In genomic region chr10:39612989-39613831, GRCm38 (mm10) we compare ENCODE assay signal across 8 mouse cellular contexts. TPM values are rescaled to one million over a fixed set of nuclear protein-coding genes. Genes with fewer than 3 reads are reported as not detected.
DNase-seq lines count a peak whose midpoint lies in the region; ATAC-seq and TF ChIP-seq lines count a peak whose summit lies in the region.

No protein-coding gene starts in this region.

- no peak for DNase-seq in left cerebral cortex, adult 2 months (ENCODE audit: extremely low spot score in 1 of 2, low spot score in 2 of 2)
- no peak for DNase-seq in left cerebral cortex, adult 9 months (ENCODE audit: low spot score in 2 of 2)
- peak; percentile 73 for DNase-seq in embryo, embryonic 11 days
- DNase-seq in heart, adult 2 months: peak; percentile 78 to 83
- DNase-seq in kidney, adult 18-20 months: peak; percentile 88
- DNase-seq in lung, postnatal 0 days (ENCODE audit: low spot score): peak; percentile 92
- peak; percentile 48 for DNase-seq in ovary, adult 18-20 months (ENCODE audit: low spot score)
- DNase-seq in urinary bladder, adult 2 months (ENCODE audit: low spot score): peak; percentile 71

- H3K36me3 ChIP-seq in heart, adult 2 months (ENCODE audit: control insufficient read depth, insufficient read depth, low read length): no peaks in the 10 kb centered on the region; the same call in 1 of the 2 replicates
- no peaks in the 10 kb centered on the region for H3K36me3 ChIP-seq in lung, postnatal 0 days (ENCODE audit: insufficient read depth, low read length)

- TF ChIP-seq CTCF in left cerebral cortex, adult 2 months (IDR thresholded peaks at IDR 0.05): no peak
- TF ChIP-seq CTCF in heart, adult 2 months (IDR thresholded peaks at IDR 0.05): no peak
- no peak for TF ChIP-seq CTCF in lung, postnatal 0 days (IDR thresholded peaks at IDR 0.05)

- intact Hi-C loops in left cerebral cortex, adult 2 months (cut with DNase I): no loop called here
- intact Hi-C loops in heart, adult 2 months (cut with DNase I): loop anchor here (1.0 to 5.0 kb wide), 4 partner anchors 51 to 441 kb away; no protein-coding TSS in a partner anchor

- peaks cover 2% of the 10 kb centered on the region; the same call in 1 of the 2 replicates for H3K79me2 ChIP-seq in heart, adult 2 months (replicated peaks; ENCODE audit: control insufficient read depth, insufficient read depth, low read length)

- H3K27ac ChIP-seq in left cerebral cortex, adult 2 months: peak overlapping the region; percentile 47; the same call in 1 of the 2 replicates
- peak overlapping the region; percentile 97 for H3K27ac ChIP-seq in heart, adult 2 months
- peak overlapping the region; percentile 97 for H3K27ac ChIP-seq in lung, postnatal 0 days (ENCODE audit: low read length)

- peak; percentile 51 for TF ChIP-seq POLR2A in heart, adult 2 months (IDR thresholded peaks at IDR 0.05; ENCODE audit: insufficient read depth, low read depth, low read length)

- peak overlapping the region; percentile 80 for H3K9ac ChIP-seq in heart, adult 2 months (ENCODE audit: low read depth, low read length)
- peak overlapping the region; percentile 68 for H3K9ac ChIP-seq in lung, postnatal 0 days (replicated peaks; ENCODE audit: low read depth)

- H3K9me3 ChIP-seq in lung, postnatal 0 days (ENCODE audit: low read length): no peaks in the 10 kb centered on the region

- H3K4me1 ChIP-seq in heart, adult 2 months (ENCODE audit: control insufficient read depth, insufficient read depth, low read length): peaks cover 3% of the 10 kb centered on the region
- peaks cover 17% of the 10 kb centered on the region; the same call in 1 of the 2 replicates for H3K4me1 ChIP-seq in lung, postnatal 0 days (ENCODE audit: insufficient read depth, low read depth, low read length)

- 2% methylated on average over 26 of the region's 26 CpGs for WGBS in heart, adult 2 months
- 2% methylated on average over 26 of the region's 26 CpGs for WGBS in lung, postnatal 0 days

- ATAC-seq in lung, postnatal 0 days: peak; percentile 83

- peak overlapping the region; percentile 57 for H3K4me2 ChIP-seq in lung, postnatal 0 days (replicated peaks; ENCODE audit: low read depth, low read length)

- peak overlapping the region; percentile 28 for H3K4me3 ChIP-seq in left cerebral cortex, adult 2 months
- peak overlapping the region; percentile 68 for H3K4me3 ChIP-seq in heart, adult 2 months
- peak overlapping the region; percentile 42 for H3K4me3 ChIP-seq in lung, postnatal 0 days (ENCODE audit: low read depth, low read length)

- no peak for TF ChIP-seq EP300 in heart, adult 2 months (IDR thresholded peaks at IDR 0.05; ENCODE audit: insufficient read depth, low read depth, low read length)
- 0 out of 2 replicates have a peak, but pooled peaks have one; percentile 14 for TF ChIP-seq EP300 in lung, postnatal 0 days (IDR thresholded peaks at IDR 0.05)

- H3K27me3 ChIP-seq in heart, adult 2 months (ENCODE audit: control insufficient read depth, insufficient read depth, low read length): no peaks in the 10 kb centered on the region
- no peaks in the 10 kb centered on the region for H3K27me3 ChIP-seq in lung, postnatal 0 days (replicated peaks; ENCODE audit: insufficient read depth, low read length)

RNA-seq across cellular contexts. Expression of gene Traf3ip2, which starts 0.5 kb away (rescaled TPM):
- under 1 TPM; 0.61 to 0.82 TPM for total RNA-seq in left cerebral cortex, adult 2 months (2021)
- total RNA-seq in heart, adult 2 months (2021): 1 to 10 TPM; 5.0 to 6.5 TPM
- 7.1 and 7.8 TPM in 2 replicates for polyA plus RNA-seq in heart, adult 2 months (2012; rRNA removed)
- polyA plus RNA-seq in lung, postnatal 0 days (2015; fragmentation: Nextera tagmentation; extraction: Ambion mirVana): 30.6 and 31.7 TPM in 2 replicates
- 43.9 and 49.0 TPM in 2 replicates for polyA plus RNA-seq in urinary bladder, adult 2 months (2012; rRNA removed)

Comparison
In these comparisons a context has a peak if more than half of its experiments do, and no peak if none do; other contexts are left out.
1. DNase-seq: peak in embryo, embryonic 11 days (single experiment), heart, adult 2 months (2 of 2), kidney, adult 18-20 months (single experiment), lung, postnatal 0 days (single experiment), ovary, adult 18-20 months (single experiment) and urinary bladder, adult 2 months (single experiment); none in left cerebral cortex, adult 2 months (0 of 2) and left cerebral cortex, adult 9 months (0 of 2).
2. H3K27ac ChIP-seq: peak in every context shown above with its lines; median percentile 97 in heart, adult 2 months; 97 in lung, postnatal 0 days; 47 in left cerebral cortex, adult 2 months.
3. Peak in every context shown above with its lines, with median percentiles within 50 percentile points of each other: H3K4me3 ChIP-seq.